Mouse (Mus musculus) ES-Bruce4 (cell line): Measurements from ENCODE around the gene Rnf208. TPM values are rescaled to one million over a fixed set of nuclear protein-coding genes. Genes with fewer than 3 reads are reported as not detected.

Experiments used
- H3K27ac ChIP-seq: 2 replicates; pipeline ENCODE4 v1.5.1; 2012; ENCODE audit warnings: low read length, inconsistent platforms; ENCODE audit not compliant: insufficient read depth
- H3K27me3 ChIP-seq: 2 replicates; pipeline ENCODE4 v1.6.1; 2012; ENCODE audit warnings: mild to moderate bottlenecking, low read length, inconsistent platforms; ENCODE audit not compliant: control insufficient read depth, poor library complexity, insufficient read depth, severe bottlenecking
- H3K36me3 ChIP-seq: 2 replicates; pipeline ENCODE4 v1.6.1; 2012; ENCODE audit warnings: inconsistent platforms, mild to moderate bottlenecking, low read length, moderate library complexity; ENCODE audit not compliant: control insufficient read depth, poor library complexity, insufficient read depth, severe bottlenecking
- H3K4me1 ChIP-seq: one replicate; pipeline ENCODE4 v1.8.1; 2011; ENCODE audit warnings: low read length; ENCODE audit not compliant: control insufficient read depth, insufficient read depth
- H3K4me3 ChIP-seq: 2 replicates; pipeline ENCODE4 v1.5.1; 2011; ENCODE audit warnings: low read depth, mild to moderate bottlenecking, low read length
- H3K9ac ChIP-seq: 2 replicates; pipeline ENCODE4 v1.6.1; 2012; ENCODE audit warnings: low read depth, mild to moderate bottlenecking, inconsistent platforms; ENCODE audit not compliant: poor library complexity, severe bottlenecking
- H3K9me3 ChIP-seq: replicated peaks from 2 replicates; pipeline ENCODE4 v1.6.1; 2012; ENCODE audit warnings: mild to moderate bottlenecking, low read length, inconsistent platforms; ENCODE audit not compliant: control insufficient read depth, poor library complexity, insufficient read depth, severe bottlenecking
- CTCF ChIP-seq: IDR thresholded peaks from one replicate; pipeline ENCODE4 v1.8.1; 2011; ENCODE audit warnings: low read depth, low read length
- EP300 ChIP-seq: IDR thresholded peaks from 2 replicates; pipeline ENCODE4 v1.6.1; 2011; ENCODE audit warnings: low read depth, low read length; ENCODE audit not compliant: insufficient read depth
- POLR2A ChIP-seq: IDR thresholded peaks from one replicate; pipeline ENCODE4 v1.8.1; 2011; ENCODE audit warnings: low read length; ENCODE audit not compliant: insufficient read depth
- polyA plus RNA-seq: library from polyadenylated mRNA; stranded (reverse); fragments of >200 nt; gene quantifications from 2 replicates; pipeline ENCODE4 v1.2.4, GENCODE M21; 2011; ENCODE audit warnings: low read depth; ENCODE audit not compliant: missing spikeins, insufficient read depth, insufficient read length

Rnf208 gene
- polyA plus RNA-seq, 1 experiment = 7.3 TPM

GRCm38 (mm10) chr2:25196172-25196954, 45.7 kb upstream of the Rnf208 start, which contains the start of gene Tor4a:
TSS of gene Tor4a (minus strand) at chr2:25196886.
- no peaks in the 10 kb centered on the region for H3K9me3 ChIP-seq
- H3K9ac ChIP-seq = peak within 1 kb of the TSS; percentile 8
- H3K4me3 ChIP-seq = peak within 1 kb of the TSS; percentile 55
- peak within 1 kb of the TSS; percentile 68 for H3K27ac ChIP-seq
- H3K36me3 ChIP-seq = peaks cover 15% of the 10 kb centered on the region
- TF ChIP-seq CTCF (no peak), POLR2A (no peak), EP300 (no peak)
- H3K4me1 ChIP-seq = no peaks in the 10 kb centered on the region
- no peaks in the 10 kb centered on the region for H3K27me3 ChIP-seq

- H3K36me3 ChIP-seq = peaks cover 16% of the 10 kb centered on the region
- no peaks in the 10 kb centered on the region for H3K4me1 ChIP-seq
- no peaks in the 10 kb centered on the region for H3K27me3 ChIP-seq
- 0 out of 2 replicates have a peak overlapping the region, but pooled peaks have one; percentile 52 for H3K27ac ChIP-seq
- no peak overlapping the region for H3K4me3 ChIP-seq
- no peak for TF ChIP-seq EP300
- TF ChIP-seq CTCF = no peak
- TF ChIP-seq POLR2A = no peak
- no peaks in the 10 kb centered on the region for H3K9me3 ChIP-seq
- H3K9ac ChIP-seq = 0 out of 2 replicates have a peak overlapping the region, but pooled peaks have one; percentile 8
Observed at GRCm38 (mm10) chr2:25197191-25197590, 44.9 kb upstream of the Rnf208 start.

GRCm38 (mm10) chr2:25197946-25198345, 44.1 kb upstream of the Rnf208 start:
- Histone ChIP-seq H3K4me1 (no peaks in the 10 kb centered on the region), H3K27ac (no peak overlapping the region), H3K9me3 (no peaks in the 10 kb centered on the region), H3K27me3 (no peaks in the 10 kb centered on the region), H3K9ac (no peak overlapping the region), H3K36me3 (peaks cover 22% of the 10 kb centered on the region), H3K4me3 (no peak overlapping the region)
- TF ChIP-seq EP300 (no peak), POLR2A (no peak), CTCF (no peak)

GRCm38 (mm10) chr2:25200631-25201030, 41.4 kb upstream of the Rnf208 start:
- Histone ChIP-seq H3K36me3 (peaks cover 33% of the 10 kb centered on the region), H3K9me3 (no peaks in the 10 kb centered on the region), H3K4me1 (no peaks in the 10 kb centered on the region), H3K4me3 (no peak overlapping the region), H3K9ac (no peak overlapping the region), H3K27me3 (no peaks in the 10 kb centered on the region), H3K27ac (no peak overlapping the region)
- TF ChIP-seq CTCF (no peak), POLR2A (no peak), EP300 (no peak)

- no peak overlapping the region for H3K9ac ChIP-seq
- no peak overlapping the region for H3K4me3 ChIP-seq
- peaks cover 33% of the 10 kb centered on the region for H3K36me3 ChIP-seq
- H3K9me3 ChIP-seq = no peaks in the 10 kb centered on the region
- H3K4me1 ChIP-seq = no peaks in the 10 kb centered on the region
- H3K27me3 ChIP-seq = no peaks in the 10 kb centered on the region
- TF ChIP-seq POLR2A (no peak), CTCF (no peak), EP300 (no peak)
- H3K27ac ChIP-seq = no peak overlapping the region
Observed at GRCm38 (mm10) chr2:25203631-25204214, 38.3 kb upstream of the Rnf208 start.

GRCm38 (mm10) chr2:25207593-25207992, 34.5 kb upstream of the Rnf208 start:
- Histone ChIP-seq H3K9me3 (no peaks in the 10 kb centered on the region), H3K27me3 (no peaks in the 10 kb centered on the region), H3K36me3 (peaks cover 15% of the 10 kb centered on the region), H3K4me1 (no peaks in the 10 kb centered on the region), H3K4me3 (no peak overlapping the region), H3K9ac (no peak overlapping the region), H3K27ac (no peak overlapping the region)
- TF ChIP-seq POLR2A = no peak
- no peak for TF ChIP-seq EP300
- TF ChIP-seq CTCF = no peak
